Mouse (Mus musculus): Measurements from ENCODE around the gene Id3. TPM values are rescaled to one million over a fixed set of nuclear protein-coding genes. Genes with fewer than 3 reads are reported as not detected.
"Not testable (repeated sequence)": the region's sequence is repeated elsewhere in the genome, so short reads cannot be mapped to it uniquely, and the experiment has no call there.

Gene Id3
- total RNA-seq (2021) = 10 to 100 TPM; 13.8 to 14.1 TPM
- long read RNA-seq, experiment 1, transcript Id3-201 (3 exons, 1,278 nt) = major isoform, 22 of 23 reads
- long read RNA-seq, experiment 1, partial matches to known transcripts = 1 of 23 reads
- long read RNA-seq, experiment 1, other reads (novel, unspliced or antisense) = 0 of 23 reads
- long read RNA-seq, experiment 2, transcript Id3-201 (3 exons, 1,278 nt) = major isoform, 29 of 30 reads
- long read RNA-seq, experiment 2, partial matches to known transcripts = 0 of 30 reads
- long read RNA-seq, experiment 2, other reads (novel, unspliced or antisense) = 1 of 30 reads

- intact Hi-C loops (cut with DNase I) = no loop called here
These were observed at the start of gene Id3 for GRCm38 (mm10) chr4:136143193-136143976. TSS of gene Id3 (plus strand) at chr4:136143497.

GRCm38 (mm10) chr4:136094519-136095219 lies 48.6 kb upstream of the Id3 start:
- intact Hi-C loops (cut with DNase I) = no loop called here
- peak in 1 of 2 experiments; percentile 18 for DNase-seq

More at GRCm38 (mm10) chr4:136143193-136143976, at the start of gene Id3:
- DNase-seq = peak; percentile 93 to 95

- no peak for DNase-seq
- intact Hi-C loops (cut with DNase I) = no loop called here
These were observed 47.7 kb upstream of the Id3 start for GRCm38 (mm10) chr4:136095490-136096105.

- intact Hi-C loops (cut with DNase I) = no loop called here
- DNase-seq = no peak
These were observed 46.7 kb upstream of the Id3 start for GRCm38 (mm10) chr4:136096446-136097113.

GRCm38 (mm10) chr4:136098446-136098845 lies 44.9 kb upstream of the Id3 start:
- intact Hi-C loops (cut with DNase I) = no loop called here

GRCm38 (mm10) chr4:136100396-136101070 lies 42.8 kb upstream of the Id3 start:
- intact Hi-C loops (cut with DNase I) = no loop called here
- DNase-seq = no peak

More at GRCm38 (mm10) chr4:136098446-136098845, 44.9 kb upstream of the Id3 start:
- no peak for DNase-seq

GRCm38 (mm10) chr4:136101753-136102152 lies 41.5 kb upstream of the Id3 start:
- intact Hi-C loops (cut with DNase I); DNase-seq: not testable (repeated sequence)

GRCm38 (mm10) chr4:136104590-136105337 lies 38.5 kb upstream of the Id3 start:
- intact Hi-C loops (cut with DNase I) = no loop called here
- no peak for DNase-seq

GRCm38 (mm10) chr4:136106880-136107301 lies 36.4 kb upstream of the Id3 start:
- no peak for DNase-seq
- intact Hi-C loops (cut with DNase I) = no loop called here

GRCm38 (mm10) chr4:136109153-136109552 lies 34.1 kb upstream of the Id3 start:
- intact Hi-C loops (cut with DNase I) = no loop called here
- no peak for DNase-seq

GRCm38 (mm10) chr4:136109941-136110900 lies 33.1 kb upstream of the Id3 start:
- intact Hi-C loops (cut with DNase I) = loop anchor here (5.0 kb wide), 1 partner anchor 1047 kb away; no protein-coding TSS in a partner anchor
- no peak for DNase-seq

GRCm38 (mm10) chr4:136112344-136112743 lies 31.0 kb upstream of the Id3 start:
- intact Hi-C loops (cut with DNase I) = loop anchor here (5.0 kb wide), 1 partner anchor 1045 kb away; no protein-coding TSS in a partner anchor

GRCm38 (mm10) chr4:136114747-136115146 lies 28.6 kb upstream of the Id3 start:
- DNase-seq = no peak
- intact Hi-C loops (cut with DNase I) = loop anchor here (5.0 kb wide), 1 partner anchor 1043 kb away; no protein-coding TSS in a partner anchor

More at GRCm38 (mm10) chr4:136112344-136112743, 31.0 kb upstream of the Id3 start:
- no peak for DNase-seq

GRCm38 (mm10) chr4:136117022-136117421 lies 26.3 kb upstream of the Id3 start:
- DNase-seq = peak in 1 of 2 experiments; percentile 46
- intact Hi-C loops (cut with DNase I) = no loop called here

- intact Hi-C loops (cut with DNase I) = loop anchor here (2.0 kb wide), 1 partner anchor 37 kb away; no protein-coding TSS in a partner anchor
- no peak for DNase-seq
These were observed 23.3 kb upstream of the Id3 start for GRCm38 (mm10) chr4:136120041-136120440.

- DNase-seq = no peak
- intact Hi-C loops (cut with DNase I) = loop anchor here (2.0 kb wide), 1 partner anchor 36 kb away; no protein-coding TSS in a partner anchor
These were observed 22.1 kb upstream of the Id3 start for GRCm38 (mm10) chr4:136121158-136121557.

- DNase-seq = no peak
- intact Hi-C loops (cut with DNase I) = loop anchor here (2.0 kb wide), 1 partner anchor 35 kb away; no protein-coding TSS in a partner anchor
These were observed 21.3 kb upstream of the Id3 start for GRCm38 (mm10) chr4:136121844-136122468.

Measured in gastrocnemius, postnatal 36 days (tissue).